Mouse (Mus musculus) heart, adult 2 months (tissue): ENCODE measurements at regions not wholly inside any gene's neighbourhood (a gene's known extent, or its start where the extent isn't known, plus 50 kb on each side); places are given as distances from the start of the nearest gene placed in this dataset.

ENCODE experiments used
- DNase-seq, 2 experiments: peaks; one replicate each; pipeline ENCODE4 v3.0.0; 2021
- H3K27ac ChIP-seq: fragments of 200-600 bp; 2 replicates; pipeline ENCODE4 v1.8.1; 2022
- H3K27me3 ChIP-seq: fragments of 200-500 bp; 2 replicates; pipeline ENCODE4 v1.6.1; 2012; ENCODE audit warnings: mild to moderate bottlenecking, low read length, inconsistent platforms, mixed read lengths; ENCODE audit not compliant: control insufficient read depth, insufficient read depth
- H3K36me3 ChIP-seq: fragments of 200-500 bp; 2 replicates; pipeline ENCODE4 v1.6.1; 2012; ENCODE audit warnings: low read length, inconsistent platforms; ENCODE audit not compliant: control insufficient read depth, insufficient read depth
- H3K4me1 ChIP-seq: fragments of 200-500 bp; 2 replicates; pipeline ENCODE4 v1.6.1; 2011; ENCODE audit warnings: low read length; ENCODE audit not compliant: control insufficient read depth, insufficient read depth
- H3K4me3 ChIP-seq: fragments of 200-600 bp; 2 replicates; pipeline ENCODE4 v1.8.1; 2022
- H3K79me2 ChIP-seq: fragments of 200-500 bp; replicated peaks from 2 replicates; pipeline ENCODE4 v1.6.1; 2012; ENCODE audit warnings: mild to moderate bottlenecking, inconsistent platforms, low read length, moderate library complexity, mixed read lengths; ENCODE audit not compliant: control insufficient read depth, insufficient read depth
- H3K9ac ChIP-seq: fragments of 200-500 bp; 2 replicates; pipeline ENCODE4 v1.6.1; 2012; ENCODE audit warnings: low read depth, mild to moderate bottlenecking, control low read depth, inconsistent platforms, low read length, mixed read lengths
- CTCF ChIP-seq: fragments of 200-600 bp; IDR thresholded peaks from 2 replicates; pipeline ENCODE4 v1.8.1; 2022; ENCODE audit warnings: antibody characterized with exemption, mild to moderate bottlenecking, moderate library complexity
- EP300 ChIP-seq: fragments of 200-500 bp; IDR thresholded peaks from 2 replicates; pipeline ENCODE4 v1.6.1; 2011; ENCODE audit warnings: low read depth, low read length, control low read depth; ENCODE audit not compliant: insufficient read depth
- POLR2A ChIP-seq: fragments of 200-500 bp; IDR thresholded peaks from 2 replicates; pipeline ENCODE4 v1.6.1; 2011; ENCODE audit warnings: mild to moderate bottlenecking, low read depth, low read length, control low read depth; ENCODE audit not compliant: insufficient read depth
- WGBS: fragments of 180-500 bp; shearing (Covaris S2); methylation state at CpG from one replicate; pipeline ENCODE4 v1.1.7; 2018; 5-methylcytosine and 5-hydroxymethylcytosine counted together
- intact Hi-C: fragments of 180-260 bp; cut with DNase I; formaldehyde crosslinking; loops from one replicate; pipeline ENCODE4 v1.15.1; 2025

DNA sequence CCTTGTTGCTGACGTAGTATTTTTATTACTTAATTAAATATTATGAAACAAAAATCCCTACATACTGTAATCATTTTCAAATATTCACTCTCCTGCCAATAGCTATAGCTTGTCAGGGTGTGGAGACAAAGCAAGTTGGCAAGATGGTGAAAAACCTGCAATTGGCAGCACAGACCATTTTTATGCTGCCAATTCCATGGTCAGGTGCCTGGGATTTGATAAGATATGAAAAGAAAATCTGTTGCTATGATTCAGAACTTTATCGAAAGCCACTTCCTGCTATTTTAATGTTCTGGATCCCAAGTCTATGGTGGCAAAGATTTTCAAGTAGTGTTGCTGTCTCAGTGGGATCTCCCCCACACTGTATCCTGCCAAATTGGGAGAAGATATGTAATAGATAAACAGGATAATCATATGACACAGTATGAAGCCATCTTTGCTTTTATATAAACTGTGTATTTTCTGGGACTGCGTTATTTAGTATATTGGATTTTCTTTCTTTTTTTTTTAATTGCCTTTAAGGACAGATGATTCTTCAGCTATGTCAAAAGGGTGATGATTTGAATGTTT lies 165.3 kb upstream of the Lrrc3b start:
- intact Hi-C loops, result no loop called here
- H3K79me2 ChIP-seq, result no peaks in the 10 kb centered on the region
- DNase-seq, result no peak
- no peak for TF ChIP-seq EP300
- no peak overlapping the region for H3K9ac ChIP-seq
- H3K27me3 ChIP-seq, result no peaks in the 10 kb centered on the region
- no peaks in the 10 kb centered on the region for H3K4me1 ChIP-seq
- H3K4me3 ChIP-seq, result no peak overlapping the region
- H3K27ac ChIP-seq, result no peak overlapping the region
- 48% methylated on average over 3 of the region's 3 CpGs for WGBS
- no peaks in the 10 kb centered on the region for H3K36me3 ChIP-seq

GRCm38 (mm10) chr14:15610166-15610565 lies 171.4 kb upstream of the Lrrc3b start:
- Histone ChIP-seq H3K79me2 (no peaks in the 10 kb centered on the region), H3K4me3 (no peak overlapping the region), H3K27me3 (no peaks in the 10 kb centered on the region), H3K27ac (no peak overlapping the region), H3K36me3 (no peaks in the 10 kb centered on the region), H3K9ac (no peak overlapping the region), H3K4me1 (no peaks in the 10 kb centered on the region)
- TF ChIP-seq CTCF (no peak), EP300 (no peak), POLR2A (no peak)
- intact Hi-C loops, result no loop called here
- no peak for DNase-seq
- WGBS, result 75% methylated on average over 1 of the region's 1 CpGs

DNA sequence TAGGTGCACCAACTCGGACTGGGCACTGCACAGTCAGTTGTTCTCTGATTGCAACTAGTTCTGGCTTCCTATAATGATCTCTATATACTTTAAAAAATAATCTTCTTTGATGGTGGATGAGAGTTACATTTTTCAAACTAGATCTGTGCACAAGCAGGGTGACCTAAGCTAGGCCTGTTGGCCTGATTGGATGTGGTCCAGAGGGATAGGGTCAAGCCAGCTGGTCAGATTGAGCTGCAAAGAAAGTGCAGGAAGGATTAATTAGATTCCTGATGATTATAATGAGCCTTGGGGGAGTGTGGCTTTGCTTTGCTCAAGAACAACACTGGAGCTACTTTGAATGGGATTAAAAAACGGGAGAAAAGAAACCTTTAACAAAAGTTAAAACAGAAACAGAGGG lies 195.8 kb upstream of the Lrrc3b start:
- Histone ChIP-seq H3K27me3 (no peaks in the 10 kb centered on the region), H3K36me3 (no peaks in the 10 kb centered on the region), H3K4me1 (no peaks in the 10 kb centered on the region), H3K4me3 (no peak overlapping the region), H3K79me2 (no peaks in the 10 kb centered on the region), H3K27ac (no peak overlapping the region), H3K9ac (no peak overlapping the region)
- intact Hi-C loops, result no loop called here
- TF ChIP-seq EP300, result no peak
- no peak for TF ChIP-seq CTCF
- no peak for TF ChIP-seq POLR2A
- 42% methylated on average over 2 of the region's 2 CpGs for WGBS
- no peak for DNase-seq

DNA sequence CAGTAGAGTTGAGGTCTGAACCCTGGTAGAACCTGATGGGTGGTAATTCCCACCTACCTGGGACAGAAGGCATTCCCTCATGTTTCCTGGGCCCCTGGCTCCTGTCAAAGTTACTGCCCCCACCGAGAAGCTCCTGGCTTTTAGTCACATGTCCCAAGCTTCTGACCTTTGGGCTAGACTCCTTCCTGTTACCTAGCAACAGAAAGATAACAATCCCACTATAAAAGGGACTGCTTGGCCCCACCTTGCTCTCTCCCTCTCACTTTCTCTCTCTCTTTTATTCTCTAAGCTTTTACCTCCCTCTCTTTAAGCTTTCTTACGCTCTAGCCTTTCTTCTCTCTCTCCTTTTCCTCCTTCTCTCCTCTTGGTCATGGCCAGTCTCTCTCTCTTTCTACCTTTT lies 198.9 kb upstream of the Lrrc3b start:
- intact Hi-C loops, result no loop called here
- Histone ChIP-seq H3K4me1 (no peaks in the 10 kb centered on the region), H3K27ac (no peak overlapping the region), H3K36me3 (no peaks in the 10 kb centered on the region), H3K27me3 (no peaks in the 10 kb centered on the region), H3K79me2 (no peaks in the 10 kb centered on the region), H3K4me3 (no peak overlapping the region), H3K9ac (no peak overlapping the region)
- no peak for TF ChIP-seq EP300
- WGBS, result 71% methylated on average over 2 of the region's 2 CpGs
- no peak for DNase-seq

GRCm38 (mm10) chr14:15638869-15639268 lies 200.1 kb upstream of the Lrrc3b start:
- TF ChIP-seq EP300 (no peak), POLR2A (no peak), CTCF (no peak)
- H3K4me3 ChIP-seq, result no peak overlapping the region
- H3K79me2 ChIP-seq, result no peaks in the 10 kb centered on the region
- intact Hi-C loops, result no loop called here
- no peak overlapping the region for H3K27ac ChIP-seq
- DNase-seq, result no peak
- no peak overlapping the region for H3K9ac ChIP-seq
- 84% methylated on average over 1 of the region's 1 CpGs for WGBS
- no peaks in the 10 kb centered on the region for H3K36me3 ChIP-seq
- H3K4me1 ChIP-seq, result no peaks in the 10 kb centered on the region
- H3K27me3 ChIP-seq, result no peaks in the 10 kb centered on the region

GRCm38 (mm10) chr14:15660886-15661285 lies 222.1 kb upstream of the Lrrc3b start:
- TF ChIP-seq EP300, result no peak
- TF ChIP-seq POLR2A, result no peak
- Histone ChIP-seq H3K9ac (no peak overlapping the region), H3K36me3 (no peaks in the 10 kb centered on the region), H3K27ac (no peak overlapping the region), H3K4me3 (no peak overlapping the region), H3K4me1 (no peaks in the 10 kb centered on the region), H3K79me2 (no peaks in the 10 kb centered on the region), H3K27me3 (no peaks in the 10 kb centered on the region)
- WGBS, result 52% methylated on average over 2 of the region's 2 CpGs
- no peak for DNase-seq
- intact Hi-C loops, result no loop called here
